23 mouse cellular contexts compared by ENCODE assay signal in genomic region chr10:127736916-127737315, GRCm38 (mm10). TPM values are rescaled to one million over a fixed set of nuclear protein-coding genes. Genes with fewer than 3 reads are reported as not detected.
DNase-seq lines count a peak whose midpoint lies in the region; ATAC-seq and TF ChIP-seq lines count a peak whose summit lies in the region.
"Had no signal": no experiment of that assay in that cellular context is flagged by ENCODE, and none has a peak within 500 bp of the region (broad histone marks: within the 10 kb centered on the region; RNA-seq: fewer than 3 reads in every experiment).

No protein-coding gene starts in this region.

- no peak for ATAC-seq in liver, embryonic 16.5 days (ENCODE audit: low read depth)
- ATAC-seq in neutrophil, adult 5-6 weeks (ENCODE audit: extremely low read depth, insufficient number of reproducible peaks, low FRiP score, poor library complexity, severe bottlenecking): peak; percentile 66
- ATAC-seq: forebrain, embryonic 13.5 days had no signal

- H3K9ac ChIP-seq in liver, adult 2 months (ENCODE audit: low read depth, low read length): no peak overlapping the region
- H3K9ac ChIP-seq in liver, embryonic 16.5 days (ENCODE audit: low read depth, low read length): no peak overlapping the region
- H3K9ac ChIP-seq: embryonic facial prominence, embryonic 15.5 days; forebrain, embryonic 13.5 days; stomach, embryonic 15.5 days had no signal

- H3K79me2 ChIP-seq in liver, adult 2 months (ENCODE audit: control insufficient read depth, insufficient read depth, low read length): peaks cover 14% of the 10 kb centered on the region

- no peak overlapping the region for H3K4me2 ChIP-seq in liver, embryonic 16.5 days (ENCODE audit: low read depth, low read length)
- H3K4me2 ChIP-seq: embryonic facial prominence, embryonic 15.5 days; forebrain, embryonic 13.5 days; stomach, embryonic 15.5 days had no signal

- H3K4me3 ChIP-seq in liver, adult 2 months (ENCODE audit: insufficient read depth, low read depth, low read length): no peak overlapping the region
- H3K4me3 ChIP-seq in bone marrow, adult 2 months (replicated peaks; ENCODE audit: control insufficient read depth, low read depth, low read length): no peak overlapping the region
- H3K4me3 ChIP-seq in liver, embryonic 16.5 days (ENCODE audit: low read depth, low read length): no peak overlapping the region
- H3K4me3 ChIP-seq: embryonic facial prominence, embryonic 15.5 days; forebrain, embryonic 13.5 days; gastrocnemius, adult 2 months; myocyte; stomach, embryonic 15.5 days had no signal

- TF ChIP-seq CTCF in liver, adult 2 months (IDR thresholded peaks at IDR 0.05; ENCODE audit: low read depth, low read length): no peak
- no peak for TF ChIP-seq CTCF in bone marrow, adult 2 months (IDR thresholded peaks at IDR 0.05; ENCODE audit: control insufficient read depth, insufficient read depth, low read length)

- DNase-seq in liver, adult 2 months (ENCODE audit: extremely low read depth, low read depth, low spot score): peak; percentile 91
- DNase-seq in liver: no peak
- no peak for DNase-seq in cerebellum, adult 18-20 months
- no peak for DNase-seq in spleen, postnatal 10 days (ENCODE audit: low spot score in 2 of 2)
- DNase-seq in urinary bladder, adult 18-20 months (ENCODE audit: low spot score in 2 of 2): no peak
- DNase-seq: adrenal gland, postnatal 25 days; cerebellum, adult 11 months; gastrocnemius, adult 2 months; heart, postnatal 4 days; right cerebral cortex, postnatal 14 days; thymus, postnatal 25 days had no signal

- TF ChIP-seq POLR2A in liver, adult 2 months (IDR thresholded peaks at IDR 0.05; ENCODE audit: extremely low read depth, insufficient read depth, low read length): no peak
- TF ChIP-seq POLR2A in bone marrow, adult 2 months (IDR thresholded peaks at IDR 0.05; ENCODE audit: borderline replicate concordance, control insufficient read depth, low read depth, low read length): no peak

- H3K4me1 ChIP-seq in liver, adult 2 months (ENCODE audit: control insufficient read depth, insufficient read depth, low read length): peaks cover 18% of the 10 kb centered on the region
- peaks cover 3% of the 10 kb centered on the region for H3K4me1 ChIP-seq in bone marrow, adult 2 months (ENCODE audit: control insufficient read depth, insufficient read depth, low read length)
- peaks cover 54% of the 10 kb centered on the region for H3K4me1 ChIP-seq in liver, embryonic 16.5 days (ENCODE audit: control insufficient read depth, low read depth, low read length)

- peaks cover 5% of the 10 kb centered on the region; the same call in 1 of the 2 replicates for H3K36me3 ChIP-seq in liver, adult 2 months (ENCODE audit: control insufficient read depth, insufficient read depth, low read length)
- H3K36me3 ChIP-seq in liver, embryonic 16.5 days (ENCODE audit: control insufficient read depth, insufficient read depth): peaks cover 2% of the 10 kb centered on the region

- no peaks in the 10 kb centered on the region; the same call in 1 of the 2 replicates for H3K9me3 ChIP-seq in liver, embryonic 16.5 days (replicated peaks; ENCODE audit: control insufficient read depth, low read length)
- H3K9me3 ChIP-seq: embryonic facial prominence, embryonic 15.5 days; forebrain, embryonic 13.5 days; stomach, embryonic 15.5 days had no signal

- H3K27ac ChIP-seq in liver, adult 2 months (replicated peaks; ENCODE audit: insufficient read depth, low read depth, low read length): peak overlapping the region; percentile 67
- peak overlapping the region; percentile 81 for H3K27ac ChIP-seq in bone marrow, adult 2 months (ENCODE audit: control insufficient read depth, insufficient read depth, low read depth, low read length, poor library complexity)
- H3K27ac ChIP-seq in liver, embryonic 16.5 days (ENCODE audit: low read length): peak overlapping the region; percentile 27; the same call in 1 of the 2 replicates
- H3K27ac ChIP-seq: embryonic facial prominence, embryonic 15.5 days; forebrain, embryonic 13.5 days; gastrocnemius, adult 2 months had no signal

- 15% methylated on average over 4 of the region's 4 CpGs for WGBS in liver, adult 2 months
- WGBS in bone marrow, adult 2 months: 14% methylated on average over 4 of the region's 4 CpGs
- 24% methylated on average over 4 of the region's 4 CpGs for WGBS in liver, embryonic 16.5 days (ENCODE audit: insufficient replicate concordance)

- H3K27me3 ChIP-seq in liver, adult 2 months (ENCODE audit: control insufficient read depth, insufficient read depth, low read length): no peaks in the 10 kb centered on the region
- no peaks in the 10 kb centered on the region for H3K27me3 ChIP-seq in liver, embryonic 16.5 days (ENCODE audit: control insufficient read depth, insufficient read depth, low read depth, low read length)
- H3K27me3 ChIP-seq: embryonic facial prominence, embryonic 15.5 days; stomach, embryonic 15.5 days had no signal

RNA-seq across cellular contexts. Expression of gene Zbtb39, which starts 2.4 kb away (rescaled TPM):
- total RNA-seq in liver, adult 2 months (2014; rRNA removed): 4.1 and 5.8 TPM in 2 replicates
- polyA plus RNA-seq in liver, adult 2 months (2012; rRNA removed): 5.3 and 5.9 TPM in 2 replicates
- 1.1 and 3.9 TPM in 2 replicates for polyA plus RNA-seq in bone marrow, adult 2 months (2011; ENCODE audit: insufficient read depth, insufficient read length, low replicate concordance, missing spikeins)
- 0.69 and 0.70 TPM in 2 replicates for polyA plus RNA-seq in liver, embryonic 16.5 days (2015; fragmentation: Nextera tagmentation; extraction: Ambion mirVana)
- 20.7 and 25.7 TPM in 2 replicates for total RNA-seq in neutrophil, adult 5-6 weeks (2017)

RNA-seq across cellular contexts. Expression of gene Tac2, which starts 12.6 kb away (rescaled TPM):
- not detected in 2 replicates for total RNA-seq in liver, adult 2 months (2014; rRNA removed)
- not detected in 2 replicates for polyA plus RNA-seq in liver, adult 2 months (2012; rRNA removed)
- 8.4 and 13.8 TPM in 2 replicates for polyA plus RNA-seq in bone marrow, adult 2 months (2011; ENCODE audit: insufficient read depth, insufficient read length, low replicate concordance, missing spikeins)
- 11.3 and 13.1 TPM in 2 replicates for polyA plus RNA-seq in liver, embryonic 16.5 days (2015; fragmentation: Nextera tagmentation; extraction: Ambion mirVana)
- total RNA-seq in neutrophil, adult 5-6 weeks (2017): not detected in 2 replicates
- total RNA-seq: adrenal gland, postnatal 25 days; gastrocnemius, adult 2 months; heart, postnatal 4 days had no signal
- polyA plus RNA-seq: C2C12 had no signal

RNA-seq across cellular contexts. Expression of gene Gpr182, which starts 14.6 kb away (rescaled TPM):
- 4.8 and 8.8 TPM in 2 replicates for total RNA-seq in liver, adult 2 months (2014; rRNA removed)
- polyA plus RNA-seq in liver, adult 2 months (2012; rRNA removed): 18.4 and 26.2 TPM in 2 replicates
- polyA plus RNA-seq in bone marrow, adult 2 months (2011; ENCODE audit: insufficient read depth, insufficient read length, low replicate concordance, missing spikeins): 1.2 and 2.8 TPM in 2 replicates
- polyA plus RNA-seq in liver, embryonic 16.5 days (2015; fragmentation: Nextera tagmentation; extraction: Ambion mirVana): 13.4 and 15.6 TPM in 2 replicates
- total RNA-seq in neutrophil, adult 5-6 weeks (2017): 0.12 and 0.23 TPM in 2 replicates

RNA-seq across cellular contexts. Expression of gene Rdh1, which starts 22.6 kb away (rescaled TPM):
- 0.18 and 0.27 TPM in 2 replicates for total RNA-seq in liver, adult 2 months (2014; rRNA removed)
- 0.20 TPM in 2 replicates for polyA plus RNA-seq in liver, adult 2 months (2012; rRNA removed)
- not detected in 2 replicates for polyA plus RNA-seq in bone marrow, adult 2 months (2011; ENCODE audit: insufficient read depth, insufficient read length, low replicate concordance, missing spikeins)
- 0.12 and 0.20 TPM in 2 replicates for polyA plus RNA-seq in liver, embryonic 16.5 days (2015; fragmentation: Nextera tagmentation; extraction: Ambion mirVana)
- total RNA-seq in neutrophil, adult 5-6 weeks (2017): 0.37 and 0.47 TPM in 2 replicates
- polyA plus RNA-seq: forebrain, embryonic 13.5 days; limb, embryonic 11.5 days had no signal

RNA-seq across cellular contexts. Expression of gene Rdh16f1, which starts 22.7 kb away (rescaled TPM):
- not detected in 2 replicates for total RNA-seq in liver, adult 2 months (2014; rRNA removed)
- polyA plus RNA-seq in liver, adult 2 months (2012; rRNA removed): not detected in 2 replicates
- polyA plus RNA-seq in bone marrow, adult 2 months (2011; ENCODE audit: insufficient read depth, insufficient read length, low replicate concordance, missing spikeins): not detected in 2 replicates
- 0.14 and 0.25 TPM in 2 replicates for polyA plus RNA-seq in liver, embryonic 16.5 days (2015; fragmentation: Nextera tagmentation; extraction: Ambion mirVana)
- total RNA-seq in neutrophil, adult 5-6 weeks (2017): not detected in 2 replicates
- total RNA-seq: ES-E14; gastrocnemius, adult 2 months had no signal
- polyA plus RNA-seq: C2C12; cortical plate, adult 2 months; forebrain, embryonic 13.5 days; intestine, embryonic 14.5 days; limb, embryonic 11.5 days; stomach, embryonic 15.5 days had no signal

Comparison
In these comparisons a context has a peak if more than half of its experiments do, and no peak if none do; other contexts are left out.
1. H3K27ac ChIP-seq: peak in every context shown above with its lines; median percentile 81 in bone marrow, adult 2 months; 67 in liver, adult 2 months; 27 in liver, embryonic 16.5 days.